Mouse (Mus musculus) small intestine, adult 2 months (tissue): ENCODE results near the gene Zmym5.
"Not testable (repeated sequence)": the region's sequence is repeated elsewhere in the genome, so short reads cannot be mapped to it uniquely, and the experiment has no call there.

Source experiments
- CTCF ChIP-seq: fragments of 200-500 bp; IDR thresholded peaks from 2 replicates; pipeline ENCODE4 v1.5.1; 2012; ENCODE audit warnings: low read depth, mild to moderate bottlenecking, control low read depth, inconsistent platforms, low read length, moderate library complexity, mixed read lengths; ENCODE audit not compliant: insufficient replicate concordance, insufficient read length; ENCODE audit errors: extremely low read depth
- POLR2A ChIP-seq: fragments of 200-500 bp; IDR thresholded peaks from 2 replicates; pipeline ENCODE4 v1.6.1; 2012; ENCODE audit warnings: low read depth, mild to moderate bottlenecking, control low read depth, inconsistent platforms, low read length, moderate library complexity

- not testable (repeated sequence) for TF ChIP-seq CTCF, POLR2A
These were observed 21.7 kb upstream of the Zmym5 start for GRCm38 (mm10) chr14:56833211-56833610.
